In genomic region chrX:131402189-131402588, GRCm38 (mm10) we compare ENCODE assay signal across 25 mouse cellular contexts.
"Had no signal": no experiment of that assay in that cellular context is flagged by ENCODE, and none has a peak within 500 bp of the region (broad histone marks: within the 10 kb centered on the region; RNA-seq: fewer than 3 reads in every experiment).

No protein-coding gene starts in this region.

- H3K9me3 ChIP-seq: embryonic facial prominence, embryonic 10.5 days; embryonic facial prominence, embryonic 12.5 days; embryonic facial prominence, embryonic 13.5 days; embryonic facial prominence, embryonic 15.5 days; forebrain, embryonic 10.5 days; forebrain, embryonic 12.5 days; forebrain, embryonic 13.5 days; forebrain, embryonic 15.5 days; heart, embryonic 10.5 days had no signal

- H3K9ac ChIP-seq: embryonic facial prominence, embryonic 12.5 days; embryonic facial prominence, embryonic 13.5 days; embryonic facial prominence, embryonic 15.5 days; forebrain, embryonic 12.5 days; forebrain, embryonic 13.5 days; forebrain, embryonic 15.5 days; forebrain, postnatal 0 days had no signal

- DNase-seq: cerebellum, adult 9-10 months; cerebellum, adult 9-11 months; cerebellum, postnatal 10 days; cerebellum, postnatal 14 days; cerebellum, postnatal 25 days; cerebellum, postnatal 36 days; embryo, embryonic 11 days; forebrain, postnatal 0 days; gastrocnemius, adult 2 months; gastrocnemius, postnatal 10 days; gastrocnemius, postnatal 25 days; gastrocnemius, postnatal 36 days; heart, adult 11 months; heart, adult 18-20 months; heart, adult 2 months had no signal

- H3K4me3 ChIP-seq: embryonic facial prominence, embryonic 10.5 days; embryonic facial prominence, embryonic 12.5 days; embryonic facial prominence, embryonic 13.5 days; embryonic facial prominence, embryonic 15.5 days; erythroblast, embryonic 14.5 days; forebrain, embryonic 10.5 days; forebrain, embryonic 12.5 days; forebrain, embryonic 13.5 days; forebrain, embryonic 15.5 days; gastrocnemius, adult 2 months; heart, adult 2 months; heart, embryonic 10.5 days had no signal

- H3K27ac ChIP-seq: embryonic facial prominence, embryonic 10.5 days; embryonic facial prominence, embryonic 12.5 days; embryonic facial prominence, embryonic 13.5 days; embryonic facial prominence, embryonic 15.5 days; forebrain, embryonic 10.5 days; forebrain, embryonic 12.5 days; forebrain, embryonic 13.5 days; forebrain, embryonic 15.5 days; gastrocnemius, adult 2 months; heart, adult 2 months; heart, embryonic 10.5 days had no signal

- H3K27me3 ChIP-seq: embryonic facial prominence, embryonic 12.5 days; embryonic facial prominence, embryonic 13.5 days; embryonic facial prominence, embryonic 15.5 days; forebrain, embryonic 12.5 days; forebrain, embryonic 13.5 days; forebrain, embryonic 15.5 days had no signal

- H3K36me3 ChIP-seq: embryonic facial prominence, embryonic 10.5 days; embryonic facial prominence, embryonic 12.5 days; embryonic facial prominence, embryonic 13.5 days; embryonic facial prominence, embryonic 15.5 days; forebrain, embryonic 10.5 days; forebrain, embryonic 12.5 days; forebrain, embryonic 15.5 days; heart, embryonic 10.5 days had no signal

- H3K4me1 ChIP-seq: embryonic facial prominence, embryonic 10.5 days; embryonic facial prominence, embryonic 12.5 days; embryonic facial prominence, embryonic 13.5 days; embryonic facial prominence, embryonic 15.5 days; forebrain, embryonic 10.5 days; forebrain, embryonic 12.5 days; forebrain, embryonic 13.5 days; forebrain, embryonic 15.5 days; heart, embryonic 10.5 days had no signal
